ENCODE assay signal across 24 mouse cellular contexts in genomic region chr6:55836650-55837320, GRCm38 (mm10). TPM values are rescaled to one million over a fixed set of nuclear protein-coding genes. Genes with fewer than 3 reads are reported as not detected.
DNase-seq lines count a peak whose midpoint lies in the region; ATAC-seq and TF ChIP-seq lines count a peak whose summit lies in the region.
"Had no signal": no experiment of that assay in that cellular context is flagged by ENCODE, and none has a peak within 500 bp of the region (broad histone marks: within the 10 kb centered on the region; RNA-seq: fewer than 3 reads in every experiment).

Gene Itprid1 (plus strand): TSS chr6:55836895.

- no peaks in the 10 kb centered on the region for H3K36me3 ChIP-seq in stomach, postnatal 0 days (ENCODE audit: control insufficient read depth, insufficient read depth, low read length)
- no peaks in the 10 kb centered on the region for H3K36me3 ChIP-seq in hindbrain, embryonic 13.5 days
- H3K36me3 ChIP-seq: heart, embryonic 10.5 days; hindbrain, embryonic 10.5 days; neural tube, embryonic 13.5 days had no signal

- 67% methylated on average over 8 of the region's 8 CpGs for WGBS in lung, adult 2 months
- 54% methylated on average over 8 of the region's 8 CpGs for WGBS in stomach, postnatal 0 days
- WGBS in hindbrain, embryonic 13.5 days, result 88% methylated on average over 8 of the region's 8 CpGs

- 0 out of 2 replicates have a peak within 1 kb of the TSS, but pooled peaks have one; percentile 4 for H3K4me2 ChIP-seq in stomach, postnatal 0 days (replicated peaks; ENCODE audit: low read depth)
- no peak within 1 kb of the TSS for H3K4me2 ChIP-seq in hindbrain, embryonic 13.5 days
- H3K4me2 ChIP-seq: liver, embryonic 11.5 days; midbrain, embryonic 11.5 days; neural tube, embryonic 13.5 days had no signal

- no peaks in the 10 kb centered on the region for H3K27me3 ChIP-seq in stomach, postnatal 0 days (ENCODE audit: control insufficient read depth, insufficient read depth, low read length)
- no peaks in the 10 kb centered on the region for H3K27me3 ChIP-seq in hindbrain, embryonic 13.5 days
- H3K27me3 ChIP-seq: neural tube, embryonic 13.5 days had no signal

- H3K4me1 ChIP-seq in lung, adult 2 months (ENCODE audit: control insufficient read depth, insufficient read depth, low read length), result no peaks in the 10 kb centered on the region
- no peaks in the 10 kb centered on the region for H3K4me1 ChIP-seq in stomach, postnatal 0 days (replicated peaks; ENCODE audit: control insufficient read depth, insufficient read depth)
- H3K4me1 ChIP-seq in hindbrain, embryonic 13.5 days (replicated peaks), result peaks cover 3% of the 10 kb centered on the region; the same call in 1 of the 2 replicates
- H3K4me1 ChIP-seq: heart, embryonic 10.5 days had no signal

- no peak within 1 kb of the TSS for H3K4me3 ChIP-seq in lung, adult 2 months (replicated peaks; ENCODE audit: extremely low read depth, low read depth, low read length)
- H3K4me3 ChIP-seq in stomach, postnatal 0 days (ENCODE audit: low read depth, low read length), result no peak within 1 kb of the TSS
- no peak within 1 kb of the TSS for H3K4me3 ChIP-seq in gastrocnemius, adult 2 months
- H3K4me3 ChIP-seq in hindbrain, embryonic 13.5 days, result no peak within 1 kb of the TSS
- H3K4me3 ChIP-seq: heart, embryonic 10.5 days; hindbrain, embryonic 10.5 days; neural tube, embryonic 13.5 days had no signal

- intact Hi-C loops in gastrocnemius, adult 2 months (cut with DNase I), result no loop called here

- TF ChIP-seq CTCF in lung, adult 2 months (IDR thresholded peaks at IDR 0.05; ENCODE audit: insufficient read depth, low read length), result no peak
- TF ChIP-seq CTCF in stomach, postnatal 0 days (IDR thresholded peaks at IDR 0.05; ENCODE audit: low read depth), result no peak
- TF ChIP-seq CTCF in gastrocnemius, adult 2 months (IDR thresholded peaks at IDR 0.05), result no peak

- peak within 1 kb of the TSS; percentile 77 for H3K27ac ChIP-seq in stomach, postnatal 0 days (replicated peaks)
- no peak within 1 kb of the TSS for H3K27ac ChIP-seq in gastrocnemius, adult 2 months
- H3K27ac ChIP-seq in hindbrain, embryonic 13.5 days, result no peak within 1 kb of the TSS
- H3K27ac ChIP-seq: heart, embryonic 10.5 days; hindbrain, embryonic 10.5 days; macrophage; neural tube, embryonic 13.5 days had no signal

- TF ChIP-seq POLR2A in lung, adult 2 months (IDR thresholded peaks at IDR 0.05; ENCODE audit: borderline replicate concordance, extremely low read depth, low read depth, low read length), result no peak

- TF ChIP-seq EP300 in stomach, postnatal 0 days (optimal IDR thresholded peaks at IDR 0.05), result no peak

- peak; percentile 37 to 67 for DNase-seq in lung, adult 18-20 months
- DNase-seq in lung, postnatal 10 days, result no peak
- peak; percentile 20 for DNase-seq in lung, adult 2 months
- DNase-seq in lung, postnatal 14 days, result peak; percentile 7
- DNase-seq in stomach, postnatal 0 days (ENCODE audit: low spot score), result peak; percentile 35
- no peak for DNase-seq in cerebellum, postnatal 14 days
- DNase-seq in gastrocnemius, adult 2 months, result no peak
- DNase-seq: adrenal gland, postnatal 36 days; B cell, adult 2 months; cerebellum, adult 8-10 months; kidney, adult 18-20 months; left cerebral cortex, postnatal 4 days; right cerebral cortex, postnatal 25 days; thymus, postnatal 25 days had no signal

- no peak within 1 kb of the TSS for H3K9ac ChIP-seq in stomach, postnatal 0 days (ENCODE audit: low read length)
- H3K9ac ChIP-seq in hindbrain, embryonic 13.5 days, result no peak within 1 kb of the TSS
- H3K9ac ChIP-seq: neural tube, embryonic 13.5 days had no signal

- no peaks in the 10 kb centered on the region for H3K9me3 ChIP-seq in stomach, postnatal 0 days (ENCODE audit: control insufficient read depth, low read length)
- H3K9me3 ChIP-seq in hindbrain, embryonic 13.5 days, result no peaks in the 10 kb centered on the region
- H3K9me3 ChIP-seq: heart, embryonic 10.5 days; hindbrain, embryonic 10.5 days; neural tube, embryonic 13.5 days had no signal

- peak; percentile 94 for ATAC-seq in stomach, postnatal 0 days (ENCODE audit: low FRiP score, low TSS enrichment)
- ATAC-seq in hindbrain, embryonic 13.5 days (ENCODE audit: low FRiP score), result no peak
- ATAC-seq: forebrain, embryonic 14.5 days had no signal

RNA-seq across cellular contexts. Expression of gene Itprid1, which starts in this region (rescaled TPM):
- 1.9 and 3.0 TPM in 2 replicates for polyA plus RNA-seq in lung, adult 2 months (2012; rRNA removed)
- polyA plus RNA-seq in stomach, postnatal 0 days (2015; fragmentation: Nextera tagmentation; extraction: Ambion mirVana), result 0.24 and 0.31 TPM in 2 replicates
- not detected for total RNA-seq in gastrocnemius, adult 2 months (2021)
- polyA plus RNA-seq in hindbrain, embryonic 13.5 days (2015; fragmentation: Nextera tagmentation; extraction: Ambion mirVana), result 0.05 TPM in 1 of 2 replicates, not detected in the other
- total RNA-seq: common myeloid progenitor, adult 5-6 weeks had no signal
- polyA plus RNA-seq: heart, embryonic 10.5 days; heart, postnatal 0 days; liver, embryonic 11.5 days; macrophage; neural tube, embryonic 13.5 days had no signal

Comparison
In these comparisons a context has a peak if more than half of its experiments do, and no peak if none do; other contexts are left out.
1. DNase-seq: peak in lung, adult 18-20 months (2 of 2), lung, adult 2 months (single experiment) and lung, postnatal 14 days (single experiment); none in lung, postnatal 10 days (single experiment), cerebellum, postnatal 14 days (0 of 2) and gastrocnemius, adult 2 months (single experiment).
2. Peak in DNase-seq, ATAC-seq, H3K27ac ChIP-seq and H3K4me2 ChIP-seq in stomach, postnatal 0 days; RNA of the gene not detected or under 1 TPM.